Mouse (Mus musculus): ENCODE data around the gene Nr1h3. TPM values are rescaled to one million over a fixed set of nuclear protein-coding genes. Genes with fewer than 3 reads are reported as not detected.
"Not testable (repeated sequence)": the region's sequence is repeated elsewhere in the genome, so short reads cannot be mapped to it uniquely, and the experiment has no call there.

Gene Nr1h3
- 1.4 and 1.9 TPM in 2 replicates for polyA plus RNA-seq (2015; fragmentation: Nextera tagmentation; extraction: Ambion mirVana)

DNA sequence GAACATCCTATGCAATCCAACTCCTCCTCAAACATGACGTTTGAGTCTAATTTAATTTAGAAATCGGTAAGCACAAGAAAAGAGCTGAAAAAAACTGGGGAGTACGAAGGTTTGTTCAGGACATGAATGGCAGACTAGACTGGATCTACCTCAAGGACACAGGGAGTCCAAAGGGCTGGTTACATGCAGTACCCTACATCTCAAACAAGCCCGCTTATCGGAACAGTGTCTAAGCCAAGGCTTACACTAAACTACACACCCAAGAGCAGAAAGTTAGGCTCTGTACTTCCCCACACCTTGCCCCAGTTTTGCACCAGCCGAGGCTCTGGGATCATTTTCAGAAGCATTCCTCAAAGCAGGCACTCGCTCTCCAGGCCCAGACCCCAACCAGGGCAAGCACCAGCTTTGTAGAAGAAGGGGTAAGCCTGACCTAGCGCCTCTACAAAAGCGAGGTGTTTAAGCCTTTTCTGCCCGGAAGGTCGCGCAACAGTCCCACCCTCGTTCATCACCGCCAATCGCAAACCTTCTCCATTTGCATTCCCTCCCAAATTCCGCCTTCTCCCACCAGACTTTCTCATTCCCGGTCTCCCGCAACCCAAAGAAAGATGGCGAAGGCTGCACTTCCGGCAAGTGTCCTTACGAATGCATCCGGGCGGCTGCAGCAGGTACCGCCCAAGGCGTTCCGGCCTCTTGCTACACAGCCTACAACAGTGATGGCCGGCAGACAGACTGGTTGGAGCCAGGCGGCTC is at the start of gene Nr1h3, which contains the start of gene Acp2:
TSS of gene Nr1h3 (minus strand) at position 613 of the 750 bp plus-strand sequence.
TSS of gene Acp2 (plus strand) at position 664 of the 750 bp plus-strand sequence.
- ATAC-seq = peak; percentile 98
- peak within 1 kb of the TSS; percentile 68 for H3K4me3 ChIP-seq
- H3K27me3 ChIP-seq = no peaks in the 10 kb centered on the region
- H3K9ac ChIP-seq = peak within 1 kb of the TSS; percentile 85
- H3K9me3 ChIP-seq (replicated peaks) = no peaks in the 10 kb centered on the region
- peak within 1 kb of the TSS; percentile 92 for H3K27ac ChIP-seq
- 3% methylated on average over 28 of the region's 28 CpGs for WGBS
- peaks cover 29% of the 10 kb centered on the region for H3K36me3 ChIP-seq (ENCODE audit: poor library complexity, severe bottlenecking)
- H3K4me1 ChIP-seq = peaks cover 25% of the 10 kb centered on the region
- H3K4me2 ChIP-seq = peak within 1 kb of the TSS; percentile 78

DNA sequence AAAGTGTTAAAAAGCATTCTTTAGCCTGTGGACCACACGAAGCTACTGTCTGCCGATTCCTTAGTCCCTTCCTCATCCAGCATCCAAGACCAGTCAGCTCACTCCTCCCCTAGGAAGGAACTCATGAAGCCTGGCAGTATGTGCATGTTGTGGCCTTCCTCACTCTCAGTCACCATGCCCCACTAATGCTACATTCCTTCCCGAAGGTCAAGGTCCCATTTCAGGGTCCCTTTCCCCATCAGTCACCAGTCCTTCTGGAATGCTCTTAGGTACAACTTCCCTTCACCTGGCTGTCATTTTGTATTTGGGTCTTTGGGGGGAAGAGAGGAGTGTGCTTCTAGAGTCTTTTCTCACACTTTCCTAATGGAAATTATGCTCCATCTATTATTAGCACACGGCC is 49.4 kb upstream of the Nr1h3 start:
- no peak overlapping the region for H3K9ac ChIP-seq
- no peaks in the 10 kb centered on the region for H3K36me3 ChIP-seq (ENCODE audit: poor library complexity, severe bottlenecking)
- H3K9me3 ChIP-seq (replicated peaks) = no peaks in the 10 kb centered on the region
- no peak overlapping the region for H3K27ac ChIP-seq
- no peak overlapping the region for H3K4me3 ChIP-seq
- H3K4me2 ChIP-seq = no peak overlapping the region
- H3K27me3 ChIP-seq = peaks cover 30% of the 10 kb centered on the region
- ATAC-seq = no peak
- 82% methylated on average over 4 of the region's 4 CpGs for WGBS
- H3K4me1 ChIP-seq = peaks cover 19% of the 10 kb centered on the region

DNA sequence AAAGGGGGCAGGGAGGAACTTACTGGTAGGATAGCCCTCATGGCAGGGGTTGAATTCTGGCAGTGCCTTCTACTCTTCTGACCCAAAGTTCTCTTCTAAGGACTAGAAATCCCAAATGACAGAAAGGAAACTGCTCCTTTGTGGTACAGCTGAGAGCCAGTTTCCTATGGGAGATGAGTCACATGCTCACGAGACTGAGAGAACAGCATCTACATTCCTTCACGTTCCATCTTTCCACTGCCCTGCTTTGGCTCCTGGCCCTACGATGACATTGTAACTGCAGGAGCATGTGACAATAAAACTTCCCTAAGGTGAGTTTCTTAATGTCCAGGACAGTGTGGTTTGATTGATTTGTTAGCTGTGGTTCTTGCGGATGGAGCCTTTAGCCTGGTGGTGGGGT is 45.7 kb upstream of the Nr1h3 start:
- no peak overlapping the region for H3K4me3 ChIP-seq
- WGBS = 87% methylated on average over 4 of the region's 4 CpGs
- no peak overlapping the region for H3K9ac ChIP-seq
- no peaks in the 10 kb centered on the region for H3K9me3 ChIP-seq (replicated peaks)
- no peak overlapping the region for H3K4me2 ChIP-seq
- no peaks in the 10 kb centered on the region for H3K36me3 ChIP-seq (ENCODE audit: poor library complexity, severe bottlenecking)
- no peak for ATAC-seq
- H3K4me1 ChIP-seq = peaks cover 3% of the 10 kb centered on the region
- H3K27me3 ChIP-seq = peaks cover 12% of the 10 kb centered on the region
- no peak overlapping the region for H3K27ac ChIP-seq

DNA sequence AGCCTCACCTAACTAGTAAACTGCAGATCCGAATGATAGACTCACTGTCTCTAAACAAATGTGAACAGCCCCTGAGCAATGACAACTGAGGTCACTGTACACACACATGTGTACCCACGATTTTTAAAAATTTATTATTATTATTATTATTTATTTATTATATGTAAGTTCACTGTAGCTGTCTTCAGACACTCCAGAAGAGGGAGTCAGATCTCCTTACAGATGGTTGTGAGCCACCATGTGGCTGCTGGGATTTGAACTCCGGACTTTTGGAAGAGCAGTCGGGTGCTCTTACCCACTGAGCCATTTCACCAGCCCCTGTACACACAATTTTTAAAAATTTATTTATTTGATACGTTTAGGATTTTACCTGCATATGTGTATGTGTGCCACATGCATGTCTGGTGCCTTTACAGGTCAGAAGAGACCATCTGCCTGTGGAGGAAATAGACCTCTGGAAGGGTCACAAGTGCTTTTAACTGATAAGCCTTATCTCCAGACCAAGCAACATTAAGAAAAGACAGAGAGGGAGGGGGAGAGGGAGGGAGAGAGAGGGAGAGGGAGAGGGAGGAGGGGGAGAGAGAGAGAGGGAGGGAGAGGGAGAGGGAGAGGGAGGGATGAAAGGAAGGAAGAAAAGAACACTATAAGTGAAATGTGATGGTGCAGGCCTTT is 42.1 kb upstream of the Nr1h3 start:
- WGBS = 84% methylated on average over 5 of the region's 5 CpGs
- no peaks in the 10 kb centered on the region for H3K27me3 ChIP-seq
- H3K4me3 ChIP-seq = no peak overlapping the region
- H3K4me2 ChIP-seq = no peak overlapping the region
- H3K9me3 ChIP-seq (replicated peaks) = no peaks in the 10 kb centered on the region
- no peak overlapping the region for H3K9ac ChIP-seq
- ATAC-seq = no peak
- H3K27ac ChIP-seq = no peak overlapping the region
- no peaks in the 10 kb centered on the region for H3K36me3 ChIP-seq (ENCODE audit: poor library complexity, severe bottlenecking)
- peaks cover 4% of the 10 kb centered on the region for H3K4me1 ChIP-seq

DNA sequence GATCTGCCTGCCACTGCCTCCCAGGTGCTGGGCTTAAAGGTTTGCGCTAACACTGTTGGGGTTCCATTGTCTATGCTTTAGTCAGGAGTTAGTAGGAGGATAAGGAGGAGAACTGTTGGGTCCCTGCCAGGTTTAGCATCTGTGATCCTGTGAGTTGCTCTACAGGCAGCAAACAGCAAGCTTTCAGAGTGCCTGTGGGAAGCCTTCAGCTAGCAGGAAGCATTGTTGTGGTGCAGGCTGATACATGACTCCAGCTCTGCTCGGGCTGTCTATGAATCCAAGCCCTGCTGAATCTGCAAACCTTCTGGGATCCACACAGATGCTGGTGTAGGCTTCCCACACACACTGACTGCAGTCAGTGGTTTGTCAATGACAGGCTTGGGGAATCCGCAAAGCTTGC is 40.8 kb upstream of the Nr1h3 start:
- no peaks in the 10 kb centered on the region for H3K9me3 ChIP-seq (replicated peaks)
- no peak overlapping the region for H3K4me2 ChIP-seq
- H3K27ac ChIP-seq = no peak overlapping the region
- ATAC-seq = no peak
- H3K36me3 ChIP-seq (ENCODE audit: poor library complexity, severe bottlenecking) = no peaks in the 10 kb centered on the region
- 49% methylated on average over 3 of the region's 3 CpGs for WGBS
- H3K27me3 ChIP-seq = no peaks in the 10 kb centered on the region
- H3K4me3 ChIP-seq = no peak overlapping the region
- H3K9ac ChIP-seq = no peak overlapping the region
- peaks cover 4% of the 10 kb centered on the region for H3K4me1 ChIP-seq

DNA sequence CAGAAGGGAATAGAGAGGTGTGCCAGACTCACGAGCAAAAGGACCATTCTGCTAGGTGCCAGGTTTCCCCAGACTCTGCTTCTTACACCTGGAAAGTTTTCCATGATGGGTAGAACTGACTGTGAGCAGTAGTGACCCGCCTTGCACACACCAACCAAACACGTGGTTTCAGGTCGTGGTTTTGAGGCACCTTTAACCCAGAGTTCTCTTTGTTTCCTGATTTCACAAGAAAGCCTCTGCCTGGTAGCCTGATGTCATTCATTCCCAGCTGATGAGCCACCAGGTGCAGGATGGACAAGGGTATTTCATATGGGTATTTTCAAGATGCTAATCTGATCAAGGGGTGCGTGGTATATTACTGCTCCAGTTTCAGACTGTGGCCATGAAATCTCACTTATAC is 39.9 kb upstream of the Nr1h3 start:
- H3K9me3 ChIP-seq (replicated peaks) = no peaks in the 10 kb centered on the region
- no peaks in the 10 kb centered on the region for H3K27me3 ChIP-seq
- no peak for ATAC-seq
- H3K4me1 ChIP-seq = peaks cover 9% of the 10 kb centered on the region
- WGBS = 78% methylated on average over 5 of the region's 5 CpGs
- H3K9ac ChIP-seq = no peak overlapping the region
- H3K27ac ChIP-seq = no peak overlapping the region
- no peaks in the 10 kb centered on the region for H3K36me3 ChIP-seq (ENCODE audit: poor library complexity, severe bottlenecking)
- H3K4me2 ChIP-seq = no peak overlapping the region
- no peak overlapping the region for H3K4me3 ChIP-seq

DNA sequence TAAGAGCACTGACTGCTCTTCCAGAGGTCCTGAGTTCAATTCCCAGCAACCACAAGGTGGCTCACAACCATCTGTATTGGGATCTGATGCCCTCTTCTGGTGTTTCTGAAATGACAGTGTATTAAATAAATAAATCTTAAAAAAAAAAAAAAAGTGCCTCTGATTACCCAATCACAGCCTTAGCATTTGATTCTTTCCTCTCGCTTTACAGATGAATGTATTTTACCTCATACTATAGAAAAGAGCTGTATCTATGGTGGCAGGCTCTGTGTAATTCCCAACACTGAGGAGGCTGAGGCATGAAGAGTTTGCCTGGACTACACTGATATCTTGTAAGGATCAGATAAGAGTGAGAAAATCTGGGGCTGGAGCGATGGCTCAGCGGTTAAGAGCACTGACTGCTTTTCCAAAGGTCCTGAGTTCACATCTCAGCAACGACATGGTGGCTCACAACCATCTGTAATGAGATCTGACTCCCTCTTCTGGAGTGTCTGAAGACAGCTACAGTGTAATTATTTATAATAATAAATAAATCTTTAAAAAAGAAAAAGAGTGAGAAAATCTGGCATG is 35.0 kb upstream of the Nr1h3 start:
- 27% methylated on average over 4 of the region's 4 CpGs for WGBS
- not testable (repeated sequence) for H3K27me3 ChIP-seq; H3K36me3 ChIP-seq (ENCODE audit: poor library complexity, severe bottlenecking); H3K4me1 ChIP-seq; H3K9me3 ChIP-seq (replicated peaks)
- ATAC-seq = peak; percentile 57
- Histone ChIP-seq H3K9ac (peak overlapping the region; percentile 70; the same call in 1 of the 2 replicates), H3K27ac (peak overlapping the region; percentile 90), H3K4me3 (peak overlapping the region; percentile 55), H3K4me2 (peak overlapping the region; percentile 76)

DNA sequence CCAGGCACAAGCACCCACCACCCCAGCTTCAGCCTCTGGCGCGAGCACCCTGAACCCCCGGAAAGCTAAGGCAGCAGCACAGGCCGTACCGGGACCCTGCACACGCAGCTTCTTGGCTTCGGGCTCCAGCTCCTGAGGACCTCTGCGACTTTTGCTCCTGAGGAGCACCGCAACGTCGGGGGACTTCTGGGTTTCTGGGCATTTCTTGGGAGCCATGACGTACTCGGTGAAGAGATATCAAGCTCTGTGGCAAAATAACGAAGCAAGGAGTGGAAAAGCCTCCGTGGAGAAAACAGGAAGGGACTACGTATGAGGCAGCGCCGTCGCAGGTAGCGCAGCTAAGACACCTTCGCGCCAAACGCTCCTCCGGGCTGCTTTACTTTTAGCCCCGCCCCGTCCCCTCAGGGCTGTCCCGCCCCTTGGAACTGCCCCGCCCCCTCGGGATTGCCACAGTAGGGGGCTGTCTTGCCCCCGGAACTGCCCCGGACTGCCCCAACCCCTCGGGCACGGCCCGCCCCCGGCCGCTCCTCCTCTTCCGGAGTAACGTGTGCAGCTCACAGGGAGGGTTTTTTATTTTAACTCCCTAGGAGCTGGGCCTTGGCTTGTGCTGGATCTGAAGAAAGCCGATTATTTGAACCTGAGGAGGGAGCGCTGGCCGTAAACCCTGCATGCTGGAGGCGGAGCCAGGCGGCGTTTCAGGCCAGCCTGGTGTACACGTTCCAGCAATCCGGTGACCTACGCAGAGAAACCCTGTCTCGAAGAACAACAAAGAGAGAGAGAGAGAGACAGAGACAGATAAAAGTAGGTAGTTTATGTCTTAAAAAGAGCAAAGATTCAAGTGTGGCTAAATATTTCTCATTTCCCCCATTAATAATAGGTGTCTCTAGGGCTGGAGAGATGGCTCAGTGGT is 34.2 kb upstream of the Nr1h3 start, which contains the start of gene Ddb2:
TSS of gene Ddb2 (minus strand) at position 382 of the 910 bp plus-strand sequence.
- peak within 1 kb of the TSS; percentile 76 for H3K4me2 ChIP-seq
- no peaks in the 10 kb centered on the region for H3K27me3 ChIP-seq
- peak within 1 kb of the TSS; percentile 55 for H3K4me3 ChIP-seq
- peaks cover 9% of the 10 kb centered on the region; the same call in 1 of the 2 replicates for H3K4me1 ChIP-seq
- ATAC-seq = peak; percentile 99
- peak within 1 kb of the TSS; percentile 70 for H3K9ac ChIP-seq
- no peaks in the 10 kb centered on the region for H3K9me3 ChIP-seq (replicated peaks)
- 0 out of 2 replicates have a peak, but pooled peaks cover 6% of the 10 kb centered on the region for H3K36me3 ChIP-seq (ENCODE audit: poor library complexity, severe bottlenecking)
- WGBS = 0% methylated on average over 48 of the region's 48 CpGs
- H3K27ac ChIP-seq = peak within 1 kb of the TSS; percentile 90

DNA sequence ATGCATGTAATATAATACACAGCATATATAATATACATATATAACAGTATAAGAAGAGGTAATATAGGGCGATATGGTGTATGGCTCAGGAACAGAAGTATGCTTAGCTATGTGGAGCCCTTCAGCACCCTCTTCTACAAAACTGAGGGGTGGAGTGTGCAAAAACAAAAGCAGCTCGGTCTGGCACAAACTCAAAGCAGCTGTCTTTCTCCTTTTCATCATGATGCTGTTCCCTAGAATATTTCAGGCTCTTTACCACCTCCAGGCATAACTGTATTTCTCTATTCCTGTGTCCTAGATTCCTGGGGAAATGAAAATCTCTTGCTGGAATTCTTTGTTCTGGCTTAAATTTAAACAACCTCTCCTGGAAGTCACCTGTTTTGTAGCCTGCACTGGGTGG is 27.1 kb upstream of the Nr1h3 start:
- H3K27me3 ChIP-seq = no peaks in the 10 kb centered on the region
- no peak overlapping the region for H3K9ac ChIP-seq
- no peak for ATAC-seq
- no peaks in the 10 kb centered on the region for H3K4me1 ChIP-seq
- H3K36me3 ChIP-seq (ENCODE audit: poor library complexity, severe bottlenecking) = 0 out of 2 replicates have a peak, but pooled peaks cover 6% of the 10 kb centered on the region
- H3K9me3 ChIP-seq (replicated peaks) = no peaks in the 10 kb centered on the region
- no peak overlapping the region for H3K4me3 ChIP-seq
- H3K27ac ChIP-seq = no peak overlapping the region
- H3K4me2 ChIP-seq = no peak overlapping the region
- WGBS = 83% methylated on average over 2 of the region's 2 CpGs

DNA sequence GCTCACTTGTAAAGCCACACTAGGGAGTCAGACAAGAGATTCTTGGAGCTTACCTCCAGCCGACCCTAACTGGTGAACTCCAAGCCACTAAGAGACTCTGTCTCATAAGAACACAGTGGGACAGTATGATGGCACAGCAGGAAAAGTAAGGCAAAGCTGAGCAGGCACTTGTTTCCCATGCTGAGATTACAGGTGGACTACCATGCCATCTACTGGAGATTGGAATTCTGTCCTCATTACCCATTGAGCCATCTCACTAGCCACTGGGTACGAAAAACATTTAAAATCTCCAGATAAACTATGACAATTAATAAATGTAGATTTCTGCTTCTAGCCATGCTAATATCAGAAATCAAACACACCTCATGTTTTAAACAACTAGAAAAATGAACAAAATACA is 21.0 kb upstream of the Nr1h3 start:
- H3K4me2 ChIP-seq = no peak overlapping the region
- H3K36me3 ChIP-seq (ENCODE audit: poor library complexity, severe bottlenecking) = no peaks in the 10 kb centered on the region
- H3K9ac ChIP-seq = no peak overlapping the region
- no peak overlapping the region for H3K4me3 ChIP-seq
- WGBS = 82% methylated on average over 2 of the region's 2 CpGs
- H3K4me1 ChIP-seq = no peaks in the 10 kb centered on the region
- H3K27ac ChIP-seq = no peak overlapping the region
- no peak for ATAC-seq
- no peaks in the 10 kb centered on the region for H3K9me3 ChIP-seq (replicated peaks)
- no peaks in the 10 kb centered on the region for H3K27me3 ChIP-seq

DNA sequence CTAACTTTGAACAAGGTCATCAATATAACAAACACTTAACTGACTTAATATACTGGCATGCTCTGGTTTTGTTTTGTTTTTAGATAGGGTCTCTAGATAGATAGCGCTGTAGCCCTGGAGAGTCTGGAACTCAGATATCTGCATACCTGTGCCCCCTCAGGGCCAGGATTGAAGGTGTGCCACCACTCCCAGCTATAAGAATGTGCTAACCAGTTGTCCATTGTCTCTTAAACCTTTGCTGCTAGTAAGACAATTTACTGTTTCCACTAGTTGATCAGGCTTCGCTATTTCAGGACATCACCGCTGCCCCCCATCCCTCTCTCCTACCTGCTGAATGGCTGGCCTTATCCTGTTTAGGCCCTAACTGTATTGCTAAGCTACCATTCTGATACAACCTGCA is 17.9 kb upstream of the Nr1h3 start:
- H3K9me3 ChIP-seq (replicated peaks) = no peaks in the 10 kb centered on the region
- H3K4me1 ChIP-seq = peaks cover 8% of the 10 kb centered on the region; the same call in 1 of the 2 replicates
- WGBS = 95% methylated on average over 3 of the region's 3 CpGs
- no peak overlapping the region for H3K27ac ChIP-seq
- H3K4me2 ChIP-seq = no peak overlapping the region
- H3K4me3 ChIP-seq = no peak overlapping the region
- H3K9ac ChIP-seq = no peak overlapping the region
- ATAC-seq = no peak
- H3K27me3 ChIP-seq = no peaks in the 10 kb centered on the region
- peaks cover 18% of the 10 kb centered on the region for H3K36me3 ChIP-seq (ENCODE audit: poor library complexity, severe bottlenecking)

Data from forebrain, embryonic 13.5 days (tissue).